Mouse (Mus musculus) embryonic fibroblast, embryonic 13.5 days (primary cell): ENCODE results near the gene Rps23. TPM values are rescaled to one million over a fixed set of nuclear protein-coding genes. Genes with fewer than 3 reads are reported as not detected.
"Not testable (repeated sequence)": the region's sequence is repeated elsewhere in the genome, so short reads cannot be mapped to it uniquely, and the experiment has no call there.

Source experiments
- H3K27ac ChIP-seq: 2 replicates; pipeline ENCODE4 v1.5.1; 2012; ENCODE audit warnings: low read length, control low read depth, inconsistent platforms; ENCODE audit not compliant: insufficient read depth
- H3K4me1 ChIP-seq: 2 replicates; pipeline ENCODE4 v1.6.1; 2011; ENCODE audit warnings: low read length; ENCODE audit not compliant: control insufficient read depth, insufficient read depth
- H3K4me3 ChIP-seq: 2 replicates; pipeline ENCODE4 v1.5.1; 2011; ENCODE audit warnings: mild to moderate bottlenecking, control low read depth, low read length; ENCODE audit not compliant: insufficient read depth
- CTCF ChIP-seq: IDR thresholded peaks from 2 replicates; pipeline ENCODE4 v1.5.1; 2011; ENCODE audit warnings: mild to moderate bottlenecking, control low read depth, low read length, moderate library complexity, borderline replicate concordance; ENCODE audit not compliant: insufficient read depth
- POLR2A ChIP-seq: IDR thresholded peaks from 2 replicates; pipeline ENCODE4 v1.6.1; 2011; ENCODE audit warnings: low read depth, mild to moderate bottlenecking, control low read depth, low read length, moderate library complexity
- polyA plus RNA-seq: library from polyadenylated mRNA; stranded (reverse); fragments of >200 nt; gene quantifications from 2 replicates; pipeline ENCODE4 v1.2.4, GENCODE M21; 2011; ENCODE audit warnings: low read depth; ENCODE audit not compliant: missing spikeins, insufficient read length

The Rps23 gene
- polyA plus RNA-seq, 1 experiment, result 567 TPM

DNA sequence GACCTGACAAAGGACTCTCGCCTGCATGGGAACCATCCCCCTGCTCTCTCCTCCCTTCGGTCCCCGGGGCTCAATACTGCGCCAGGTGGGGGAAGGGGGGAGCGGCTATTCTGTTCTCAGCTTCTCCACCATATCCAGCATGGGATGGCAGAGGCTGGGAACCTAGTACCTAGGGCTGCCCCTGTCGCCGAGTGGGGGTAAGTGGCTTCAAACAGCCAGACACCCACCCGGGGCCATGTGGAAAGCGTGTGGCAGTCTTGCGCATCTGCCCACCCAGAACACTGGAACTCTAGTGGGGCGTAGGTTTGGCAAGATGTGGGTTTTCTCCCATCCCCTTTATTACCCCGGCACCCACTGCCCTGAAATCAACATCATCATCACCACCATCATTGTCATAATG lies 15.4 kb upstream of the Rps23 start:
- TF ChIP-seq POLR2A (no peak), CTCF (no peak)
- Histone ChIP-seq H3K27ac (no peak overlapping the region), H3K4me3 (no peak overlapping the region), H3K4me1 (no peaks in the 10 kb centered on the region)

DNA sequence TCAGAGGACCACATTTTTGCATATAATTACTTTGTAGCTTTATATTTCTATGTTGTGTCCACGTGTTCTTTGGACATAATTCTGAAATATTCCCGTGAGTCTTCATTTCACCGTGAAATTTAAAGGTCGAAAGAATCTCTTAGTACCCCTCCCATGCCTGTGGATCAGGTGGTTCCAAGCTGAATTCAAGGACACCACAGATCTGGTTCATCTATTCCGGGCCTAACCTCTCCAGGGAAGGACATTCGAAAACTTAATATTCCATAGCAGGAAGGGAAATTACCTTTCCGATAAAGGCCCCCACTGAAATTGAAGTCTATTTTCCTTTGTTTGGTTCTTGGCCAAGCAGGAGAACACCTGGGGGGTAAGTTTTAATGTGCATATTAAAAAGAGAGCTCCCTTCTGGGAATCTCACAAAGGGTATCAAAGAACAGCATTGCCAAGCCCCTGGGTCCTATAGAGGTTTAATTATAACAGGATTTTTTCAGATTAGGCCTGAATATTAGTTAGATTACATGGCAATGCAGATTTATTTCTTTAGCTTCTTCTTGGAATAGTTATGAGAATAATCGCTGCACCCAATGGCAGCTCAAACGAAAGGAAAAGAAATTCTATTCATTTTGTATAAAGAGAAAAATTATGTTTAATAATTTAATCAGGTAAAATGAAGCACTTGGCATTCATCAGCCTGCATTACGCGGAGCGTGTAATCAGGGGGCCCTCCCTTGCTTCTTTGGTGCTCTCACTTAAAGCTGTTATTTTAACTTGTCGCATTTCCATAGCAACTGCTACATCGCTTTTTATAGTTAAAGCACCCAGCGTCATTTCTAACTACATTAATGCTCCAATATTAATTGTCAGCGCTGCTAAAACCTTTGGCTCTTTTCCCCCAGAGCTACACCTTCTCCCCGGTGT lies 9.7 kb upstream of the Rps23 start:
- H3K4me3 ChIP-seq, result no peak overlapping the region
- H3K27ac ChIP-seq, result no peak overlapping the region
- TF ChIP-seq POLR2A, result no peak
- no peak for TF ChIP-seq CTCF

DNA sequence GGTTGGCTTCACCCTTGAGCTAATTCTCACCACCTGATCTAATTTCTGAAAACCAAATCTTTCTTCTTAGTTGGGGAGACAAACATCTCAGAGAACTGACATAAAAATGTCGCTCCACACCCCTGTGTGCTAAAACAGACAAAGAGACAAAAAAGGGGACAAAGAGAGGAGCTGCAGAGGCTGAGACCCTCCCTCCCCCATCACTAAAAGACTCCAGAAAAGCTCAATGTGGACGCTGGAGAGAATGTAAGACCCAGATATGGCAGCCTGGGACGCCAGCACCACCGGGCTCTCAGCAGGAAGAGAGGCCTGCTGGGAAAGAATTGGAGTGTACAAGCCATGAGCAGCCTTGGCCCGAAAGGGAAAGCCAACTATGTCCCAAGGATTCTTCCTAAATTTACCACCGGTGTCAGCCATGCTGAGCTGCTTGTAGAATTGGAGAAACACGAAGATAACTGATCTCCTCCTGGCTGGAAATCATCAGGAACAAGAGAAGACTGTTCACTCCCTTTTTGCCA lies 9.0 kb upstream of the Rps23 start:
- no peaks in the 10 kb centered on the region for H3K4me1 ChIP-seq
- TF ChIP-seq POLR2A, result no peak
- TF ChIP-seq CTCF, result no peak
- no peak overlapping the region for H3K4me3 ChIP-seq

More for the DNA sequence above, 9.7 kb upstream of the Rps23 start:
- no peaks in the 10 kb centered on the region for H3K4me1 ChIP-seq

DNA sequence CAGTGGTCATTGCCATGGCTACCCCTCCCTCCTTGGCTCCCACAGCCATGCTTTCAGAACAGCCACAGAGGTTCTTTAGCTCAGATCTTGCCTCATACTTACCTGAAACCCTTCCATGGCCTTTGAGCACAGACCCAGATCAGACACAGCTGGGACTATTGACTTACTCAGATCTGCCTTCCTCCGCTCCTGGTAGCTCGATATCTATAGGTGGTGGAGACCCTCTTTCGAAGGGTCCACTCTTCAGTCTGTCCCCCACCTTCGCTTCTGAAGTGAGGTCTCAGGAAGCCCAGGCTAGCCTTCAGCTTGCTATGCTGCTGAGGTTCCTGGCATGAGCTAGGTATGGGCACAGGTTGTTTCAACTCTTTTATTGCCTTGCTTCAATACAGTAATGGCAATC lies 8.0 kb upstream of the Rps23 start:
- TF ChIP-seq POLR2A, result no peak
- no peak for TF ChIP-seq CTCF
- no peaks in the 10 kb centered on the region for H3K4me1 ChIP-seq
- no peak overlapping the region for H3K27ac ChIP-seq
- H3K4me3 ChIP-seq, result no peak overlapping the region

More for the DNA sequence above, 9.0 kb upstream of the Rps23 start:
- H3K27ac ChIP-seq, result no peak overlapping the region

- peak overlapping the region; percentile 85; the same call in 1 of the 2 replicates for H3K27ac ChIP-seq
- peak overlapping the region; percentile 76 for H3K4me3 ChIP-seq
- not testable (repeated sequence) for H3K4me1 ChIP-seq
Observed at GRCm38 (mm10) chr13:90923617-90924016, 859 bp downstream of the Rps23 start.

DNA sequence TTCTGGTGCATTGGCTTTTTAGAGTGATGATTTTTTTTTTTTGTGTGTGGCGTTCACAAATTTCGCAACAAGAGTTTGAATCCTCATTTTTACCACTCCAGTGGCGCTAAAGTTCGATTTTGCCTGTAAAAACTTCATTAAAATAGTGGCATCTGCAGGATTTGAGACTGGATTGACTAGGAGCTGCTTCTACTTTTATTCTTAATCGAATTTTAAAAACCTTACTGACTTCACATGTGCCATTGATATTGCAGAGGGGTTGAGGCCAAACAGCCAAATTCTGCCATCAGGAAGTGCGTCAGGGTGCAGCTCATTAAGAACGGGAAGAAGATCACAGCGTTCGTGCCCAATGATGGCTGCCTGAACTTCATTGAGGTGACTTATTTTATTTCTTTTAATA lies 1.3 kb downstream of the Rps23 start:
- Histone ChIP-seq H3K27ac (0 out of 2 replicates have a peak overlapping the region, but pooled peaks have one; percentile 85), H3K4me3 (peak overlapping the region; percentile 76), H3K4me1 (no peaks in the 10 kb centered on the region)
- TF ChIP-seq POLR2A, result no peak

DNA sequence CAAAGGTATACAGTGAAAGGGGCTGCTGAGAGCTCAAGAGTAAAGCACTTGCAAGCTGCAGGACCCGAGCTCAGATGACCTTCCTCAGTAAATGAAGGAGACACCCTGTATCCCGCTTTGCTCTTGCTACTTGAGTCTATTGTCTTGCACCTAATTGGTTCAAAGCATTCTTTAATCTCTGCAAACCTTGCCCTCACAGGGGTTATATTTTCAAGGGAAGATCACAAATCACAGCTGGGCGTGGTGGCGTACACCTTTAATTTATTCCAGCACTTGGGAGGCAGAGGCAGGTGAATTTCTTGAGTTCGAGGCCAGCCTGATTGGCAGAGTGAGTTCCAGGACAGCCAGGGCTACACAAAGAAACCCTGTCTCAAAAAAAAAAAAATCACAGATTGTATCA lies 2.4 kb downstream of the Rps23 start:
- Histone ChIP-seq H3K27ac (no peak overlapping the region), H3K4me1 (no peaks in the 10 kb centered on the region), H3K4me3 (no peak overlapping the region)
- TF ChIP-seq CTCF, result no peak
- no peak for TF ChIP-seq POLR2A

GRCm38 (mm10) chr13:90926125-90926765 lies 3.5 kb downstream of the Rps23 start:
- no peak overlapping the region for H3K27ac ChIP-seq
- no peak for TF ChIP-seq CTCF
- TF ChIP-seq POLR2A, result peak; percentile 34; the same call in 1 of the 2 replicates
- no peaks in the 10 kb centered on the region for H3K4me1 ChIP-seq
- H3K4me3 ChIP-seq, result no peak overlapping the region

- Histone ChIP-seq H3K27ac (no peak overlapping the region), H3K4me1 (no peaks in the 10 kb centered on the region), H3K4me3 (no peak overlapping the region)
- TF ChIP-seq CTCF, result no peak
- TF ChIP-seq POLR2A, result 0 out of 2 replicates have a peak, but pooled peaks have one; percentile 1
Observed at GRCm38 (mm10) chr13:90926938-90927633, 4.3 kb downstream of the Rps23 start.

GRCm38 (mm10) chr13:90928266-90928665 lies 5.5 kb downstream of the Rps23 start:
- not testable (repeated sequence) for H3K4me1 ChIP-seq, H3K27ac ChIP-seq, H3K4me3 ChIP-seq
